Mouse (Mus musculus): Measurements from ENCODE around the gene Gm10778. TPM values are rescaled to one million over a fixed set of nuclear protein-coding genes. Genes with fewer than 3 reads are reported as not detected.
"Not testable (repeated sequence)": the region's sequence is repeated elsewhere in the genome, so short reads cannot be mapped to it uniquely, and the experiment has no call there.

Gm10778 gene
- 5.1 and 5.3 TPM in 2 replicates for polyA plus RNA-seq (2015; fragmentation: Nextera tagmentation; extraction: Ambion mirVana)

GRCm38 (mm10) chr10:81648803-81649775, at the start of gene Gm10778:
Gene Gm10778, plus strand, starts transcription at chr10:81649059.
- Histone ChIP-seq H3K4me3 (peak within 1 kb of the TSS; percentile 56), H3K36me3 (peaks cover 29% of the 10 kb centered on the region), H3K27ac (peak within 1 kb of the TSS; percentile 81; the same call in 1 of the 2 replicates), H3K9ac (peak within 1 kb of the TSS; percentile 70), H3K4me2 (replicated peaks) (peak within 1 kb of the TSS; percentile 66), H3K9me3 (peaks cover 11% of the 10 kb centered on the region; the same call in 1 of the 2 replicates)
- 3% methylated on average over 42 of the region's 52 CpGs for WGBS
- H3K27me3 ChIP-seq, H3K4me1 ChIP-seq: not testable (repeated sequence)
- peak; percentile 93 for ATAC-seq (ENCODE audit: low FRiP score, low read depth)

GRCm38 (mm10) chr10:81599630-81600029, 49.2 kb upstream of the Gm10778 start:
- H3K36me3 ChIP-seq, result no peaks in the 10 kb centered on the region
- no peak overlapping the region for H3K9ac ChIP-seq
- H3K27me3 ChIP-seq, result peaks cover 7% of the 10 kb centered on the region; the same call in 1 of the 2 replicates
- no peak for ATAC-seq (ENCODE audit: low FRiP score, low read depth)
- H3K27ac ChIP-seq, result no peak overlapping the region; the same call in 1 of the 2 replicates
- H3K4me2 ChIP-seq (replicated peaks), result no peak overlapping the region
- no peaks in the 10 kb centered on the region for H3K9me3 ChIP-seq
- 53% methylated on average over 5 of the region's 5 CpGs for WGBS
- peaks cover 76% of the 10 kb centered on the region for H3K4me1 ChIP-seq
- no peak overlapping the region for H3K4me3 ChIP-seq

- Histone ChIP-seq H3K9ac (no peak overlapping the region), H3K4me1 (peaks cover 77% of the 10 kb centered on the region), H3K4me2 (replicated peaks) (no peak overlapping the region), H3K27ac (no peak overlapping the region; the same call in 1 of the 2 replicates), H3K4me3 (no peak overlapping the region), H3K9me3 (no peaks in the 10 kb centered on the region), H3K36me3 (no peaks in the 10 kb centered on the region), H3K27me3 (peaks cover 2% of the 10 kb centered on the region; the same call in 1 of the 2 replicates)
- WGBS, result 45% methylated on average over 10 of the region's 10 CpGs
- ATAC-seq (ENCODE audit: low FRiP score, low read depth), result no peak
Observed at GRCm38 (mm10) chr10:81600096-81600495, 48.8 kb upstream of the Gm10778 start.

- Histone ChIP-seq H3K4me1 (peaks cover 76% of the 10 kb centered on the region), H3K9ac (0 out of 2 replicates have a peak within 1 kb of the TSS, but pooled peaks have one; percentile 25), H3K9me3 (no peaks in the 10 kb centered on the region), H3K36me3 (no peaks in the 10 kb centered on the region), H3K27me3 (no peaks in the 10 kb centered on the region), H3K4me2 (replicated peaks) (peak within 1 kb of the TSS; percentile 60), H3K27ac (no peak within 1 kb of the TSS; the same call in 1 of the 2 replicates), H3K4me3 (peak within 1 kb of the TSS; percentile 30)
- ATAC-seq (ENCODE audit: low FRiP score, low read depth), result peak; percentile 83
- WGBS, result 0% methylated on average over 28 of the region's 28 CpGs
Observed at GRCm38 (mm10) chr10:81600738-81601203, 48.1 kb upstream of the Gm10778 start, which contains the start of gene Tle6. Gene Tle6, minus strand, starts transcription at chr10:81601073.

GRCm38 (mm10) chr10:81601396-81601905, 47.4 kb upstream of the Gm10778 start:
- no peak overlapping the region for H3K4me3 ChIP-seq
- 17% methylated on average over 7 of the region's 7 CpGs for WGBS
- ATAC-seq (ENCODE audit: low FRiP score, low read depth), result no peak
- H3K9ac ChIP-seq, result 0 out of 2 replicates have a peak overlapping the region, but pooled peaks have one; percentile 25
- no peaks in the 10 kb centered on the region for H3K27me3 ChIP-seq
- H3K9me3 ChIP-seq, result no peaks in the 10 kb centered on the region
- H3K4me1 ChIP-seq, result peaks cover 69% of the 10 kb centered on the region
- no peaks in the 10 kb centered on the region for H3K36me3 ChIP-seq
- H3K4me2 ChIP-seq (replicated peaks), result peak overlapping the region; percentile 60
- H3K27ac ChIP-seq, result no peak overlapping the region

- 12% methylated on average over 4 of the region's 4 CpGs for WGBS
- Histone ChIP-seq H3K36me3 (0 out of 2 replicates have a peak, but pooled peaks cover 2% of the 10 kb centered on the region), H3K4me2 (replicated peaks) (no peak overlapping the region), H3K9ac (no peak overlapping the region), H3K4me3 (no peak overlapping the region), H3K9me3 (no peaks in the 10 kb centered on the region), H3K27ac (no peak overlapping the region), H3K4me1 (peaks cover 63% of the 10 kb centered on the region), H3K27me3 (no peaks in the 10 kb centered on the region)
- no peak for ATAC-seq (ENCODE audit: low FRiP score, low read depth)
Observed at GRCm38 (mm10) chr10:81602741-81603151, 46.1 kb upstream of the Gm10778 start.

- H3K4me3 ChIP-seq, result peak overlapping the region; percentile 17
- whole genome bisulfite sequencing, result 72% methylated on average over 12 of the region's 12 CpGs
- peak overlapping the region; percentile 82 for H3K4me2 ChIP-seq (replicated peaks)
- H3K9ac ChIP-seq, result peak overlapping the region; percentile 39; the same call in 1 of the 2 replicates
- H3K9me3 ChIP-seq, result no peaks in the 10 kb centered on the region
- H3K36me3 ChIP-seq, result 0 out of 2 replicates have a peak, but pooled peaks cover 10% of the 10 kb centered on the region
- H3K4me1 ChIP-seq, result peaks cover 57% of the 10 kb centered on the region
- H3K27ac ChIP-seq, result peak overlapping the region; percentile 84; the same call in 1 of the 2 replicates
- H3K27me3 ChIP-seq, result no peaks in the 10 kb centered on the region
- ATAC-seq (ENCODE audit: low FRiP score, low read depth), result 0 out of 2 replicates have a peak, but pooled peaks have one; percentile 0
Observed at GRCm38 (mm10) chr10:81604019-81604967, 44.6 kb upstream of the Gm10778 start.

GRCm38 (mm10) chr10:81604968-81605665, 43.7 kb upstream of the Gm10778 start:
- 0 out of 2 replicates have a peak, but pooled peaks cover 10% of the 10 kb centered on the region for H3K36me3 ChIP-seq
- H3K9ac ChIP-seq, result peak overlapping the region; percentile 39
- peak; percentile 42 for ATAC-seq (ENCODE audit: low FRiP score, low read depth)
- no peaks in the 10 kb centered on the region for H3K27me3 ChIP-seq
- whole genome bisulfite sequencing, result 20% methylated on average over 29 of the region's 29 CpGs
- no peaks in the 10 kb centered on the region for H3K9me3 ChIP-seq
- H3K4me2 ChIP-seq (replicated peaks), result peak overlapping the region; percentile 82
- peaks cover 50% of the 10 kb centered on the region for H3K4me1 ChIP-seq
- peak overlapping the region; percentile 84 for H3K27ac ChIP-seq
- peak overlapping the region; percentile 53 for H3K4me3 ChIP-seq

GRCm38 (mm10) chr10:81605666-81605973, 43.2 kb upstream of the Gm10778 start:
- H3K4me1 ChIP-seq, result peaks cover 45% of the 10 kb centered on the region
- peak overlapping the region; percentile 82 for H3K4me2 ChIP-seq (replicated peaks)
- peak overlapping the region; percentile 84 for H3K27ac ChIP-seq
- peak overlapping the region; percentile 53 for H3K4me3 ChIP-seq
- H3K9me3 ChIP-seq, result no peaks in the 10 kb centered on the region
- H3K9ac ChIP-seq, result peak overlapping the region; percentile 37; the same call in 1 of the 2 replicates
- 3% methylated on average over 14 of the region's 14 CpGs for WGBS
- H3K36me3 ChIP-seq, result 0 out of 2 replicates have a peak, but pooled peaks cover 10% of the 10 kb centered on the region
- no peak for ATAC-seq (ENCODE audit: low FRiP score, low read depth)
- no peaks in the 10 kb centered on the region for H3K27me3 ChIP-seq

GRCm38 (mm10) chr10:81605974-81606751, 42.7 kb upstream of the Gm10778 start, which contains the start of gene BC025920:
Gene BC025920, plus strand, starts transcription at chr10:81606270.
- H3K36me3 ChIP-seq, result 0 out of 2 replicates have a peak, but pooled peaks cover 10% of the 10 kb centered on the region
- under 1% methylated on average over 39 of the region's 39 CpGs for WGBS
- no peaks in the 10 kb centered on the region for H3K27me3 ChIP-seq
- peak; percentile 90 for ATAC-seq (ENCODE audit: low FRiP score, low read depth)
- H3K4me3 ChIP-seq, result peak within 1 kb of the TSS; percentile 53
- peak within 1 kb of the TSS; percentile 66 for H3K9ac ChIP-seq
- peak within 1 kb of the TSS; percentile 82 for H3K4me2 ChIP-seq (replicated peaks)
- H3K9me3 ChIP-seq, result peaks cover 4% of the 10 kb centered on the region
- H3K4me1 ChIP-seq, result peaks cover 42% of the 10 kb centered on the region
- peak within 1 kb of the TSS; percentile 85 for H3K27ac ChIP-seq
